Mouse (Mus musculus) midbrain, embryonic 16.5 days (tissue): ENCODE measurements around the gene Armc7. TPM values are rescaled to one million over a fixed set of nuclear protein-coding genes. Genes with fewer than 3 reads are reported as not detected.
"Not testable (repeated sequence)": the region's sequence is repeated elsewhere in the genome, so short reads cannot be mapped to it uniquely, and the experiment has no call there.

Source experiments
- ATAC-seq: fragments of 200-750 bp; cut with Nextera tagmentation; 2 replicates; pipeline ENCODE4 v1.8.0; 2017; ENCODE audit warnings: moderate TSS enrichment
- H3K27ac ChIP-seq: fragments of 300-500 bp; sonication (generic); 2 replicates; pipeline ENCODE4 v1.5.1; 2014; ENCODE audit warnings: mild to moderate bottlenecking, low read length, mixed read lengths
- H3K27me3 ChIP-seq: fragments of 300-500 bp; sonication (generic); 2 replicates; pipeline ENCODE4 v1.6.1; 2014; ENCODE audit warnings: low read depth, low read length, mixed read lengths; ENCODE audit not compliant: control insufficient read depth, insufficient read depth
- H3K36me3 ChIP-seq: fragments of 300-500 bp; sonication (generic); 2 replicates; pipeline ENCODE4 v1.6.1; 2014; ENCODE audit warnings: mild to moderate bottlenecking, low read length, moderate library complexity, mixed read lengths; ENCODE audit not compliant: control insufficient read depth, insufficient read depth
- H3K4me1 ChIP-seq: fragments of 300-500 bp; sonication (generic); 2 replicates; pipeline ENCODE4 v1.6.1; 2014; ENCODE audit warnings: mild to moderate bottlenecking, low read length, mixed read lengths; ENCODE audit not compliant: control insufficient read depth, insufficient read depth
- H3K4me2 ChIP-seq: fragments of 300-500 bp; sonication (generic); 2 replicates; pipeline ENCODE4 v1.6.1; 2014; ENCODE audit warnings: mild to moderate bottlenecking, low read length, mixed read lengths
- H3K4me3 ChIP-seq: fragments of 300-500 bp; sonication (generic); 2 replicates; pipeline ENCODE4 v1.5.1; 2014; ENCODE audit warnings: low read depth, mild to moderate bottlenecking, low read length, moderate library complexity, mixed read lengths
- H3K9ac ChIP-seq: fragments of 300-500 bp; sonication (generic); 2 replicates; pipeline ENCODE4 v1.6.1; 2014; ENCODE audit warnings: low read depth, low read length, mixed read lengths
- H3K9me3 ChIP-seq: fragments of 300-500 bp; sonication (generic); replicated peaks from 2 replicates; pipeline ENCODE4 v1.6.1; 2014; ENCODE audit warnings: mild to moderate bottlenecking, low read length, mixed read lengths; ENCODE audit not compliant: control insufficient read depth, poor library complexity, severe bottlenecking
- WGBS: fragments of 180-500 bp; shearing (Covaris S2); extraction: QIAGEN DNeasy Blood & Tissue Kit; methylation state at CpG from one replicate; pipeline ENCODE4 v1.1.7; 2014; 5-methylcytosine and 5-hydroxymethylcytosine counted together
- polyA plus RNA-seq: library from polyadenylated mRNA; unstranded; fragments of >200 nt; fragmentation: Nextera tagmentation; extraction: Ambion mirVana; gene quantifications from 2 replicates; pipeline ENCODE4 v1.2.1, GENCODE M21; 2015

The Armc7 gene
- polyA plus RNA-seq, 1 experiment from 2014 or later, result 19.6 TPM

DNA sequence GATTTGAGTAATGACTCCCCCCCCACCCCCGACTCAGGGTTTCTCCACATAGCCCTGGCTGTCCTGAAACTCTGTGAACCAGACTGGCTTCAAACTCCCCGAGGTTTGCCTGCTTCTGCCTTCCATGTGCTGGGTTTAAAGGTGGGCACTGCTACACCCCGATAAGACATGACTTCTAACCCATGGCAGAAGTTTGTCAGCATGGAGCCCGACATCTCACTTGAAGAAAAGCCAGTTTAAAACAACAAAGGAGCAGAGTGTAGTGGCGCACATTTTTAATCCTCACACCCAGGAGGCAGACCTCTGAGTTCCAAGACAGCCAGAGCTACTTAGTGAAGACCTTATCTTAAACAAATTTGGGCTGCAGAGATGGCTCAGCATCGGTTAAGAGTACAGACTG lies 16.9 kb downstream of the Armc7 start:
- WGBS, result 33% methylated on average over 6 of the region's 6 CpGs
- Histone ChIP-seq H3K9me3 (no peaks in the 10 kb centered on the region), H3K27ac (no peak overlapping the region), H3K27me3 (no peaks in the 10 kb centered on the region), H3K4me1 (peaks cover 14% of the 10 kb centered on the region), H3K9ac (peak overlapping the region; percentile 75; the same call in 1 of the 2 replicates), H3K4me2 (peak overlapping the region; percentile 62), H3K4me3 (peak overlapping the region; percentile 57), H3K36me3 (peaks cover 4% of the 10 kb centered on the region; the same call in 1 of the 2 replicates)
- no peak for ATAC-seq

- not testable (repeated sequence) for H3K27ac ChIP-seq, ATAC-seq, H3K4me3 ChIP-seq, H3K27me3 ChIP-seq, H3K4me1 ChIP-seq, H3K9me3 ChIP-seq, H3K9ac ChIP-seq, H3K4me2 ChIP-seq
- 90% methylated on average over 9 of the region's 9 CpGs for WGBS
- H3K36me3 ChIP-seq, result peaks cover 32% of the 10 kb centered on the region
Measured at GRCm38 (mm10) chr11:115496559-115496958, 21.1 kb downstream of the Armc7 start.

- Histone ChIP-seq H3K27me3 (no peaks in the 10 kb centered on the region), H3K9me3 (no peaks in the 10 kb centered on the region), H3K4me3 (no peak overlapping the region), H3K27ac (no peak overlapping the region), H3K4me1 (peaks cover 21% of the 10 kb centered on the region), H3K9ac (no peak overlapping the region), H3K36me3 (peaks cover 34% of the 10 kb centered on the region), H3K4me2 (no peak overlapping the region)
- WGBS, result 97% methylated on average over 6 of the region's 6 CpGs
- ATAC-seq, result no peak
Measured at GRCm38 (mm10) chr11:115502636-115503035, 27.2 kb downstream of the Armc7 start.

GRCm38 (mm10) chr11:115506586-115506985 lies 31.1 kb downstream of the Armc7 start:
- Histone ChIP-seq H3K36me3 (peaks cover 7% of the 10 kb centered on the region), H3K9me3 (no peaks in the 10 kb centered on the region), H3K27me3 (no peaks in the 10 kb centered on the region), H3K4me3 (no peak overlapping the region), H3K27ac (no peak overlapping the region), H3K4me1 (peaks cover 52% of the 10 kb centered on the region), H3K9ac (no peak overlapping the region), H3K4me2 (no peak overlapping the region)
- WGBS, result 67% methylated on average over 3 of the region's 3 CpGs
- ATAC-seq, result no peak

GRCm38 (mm10) chr11:115508061-115508460 lies 32.6 kb downstream of the Armc7 start:
- no peak overlapping the region for H3K9ac ChIP-seq
- peaks cover 53% of the 10 kb centered on the region for H3K4me1 ChIP-seq
- 86% methylated on average over 2 of the region's 2 CpGs for WGBS

GRCm38 (mm10) chr11:115509773-115510506 lies 34.5 kb downstream of the Armc7 start:
- Histone ChIP-seq H3K4me2 (peak overlapping the region; percentile 89), H3K9ac (peak overlapping the region; percentile 99), H3K27me3 (no peaks in the 10 kb centered on the region), H3K4me1 (peaks cover 53% of the 10 kb centered on the region), H3K4me3 (peak overlapping the region; percentile 97), H3K9me3 (no peaks in the 10 kb centered on the region), H3K36me3 (no peaks in the 10 kb centered on the region), H3K27ac (no peak overlapping the region)
- ATAC-seq, result no peak
- WGBS, result 24% methylated on average over 6 of the region's 6 CpGs

More at GRCm38 (mm10) chr11:115508061-115508460, 32.6 kb downstream of the Armc7 start:
- no peak overlapping the region for H3K27ac ChIP-seq
- H3K4me2 ChIP-seq, result no peak overlapping the region
- H3K9me3 ChIP-seq, result no peaks in the 10 kb centered on the region
- no peak overlapping the region for H3K4me3 ChIP-seq
- H3K36me3 ChIP-seq, result no peaks in the 10 kb centered on the region
- ATAC-seq, result no peak
- no peaks in the 10 kb centered on the region for H3K27me3 ChIP-seq

DNA sequence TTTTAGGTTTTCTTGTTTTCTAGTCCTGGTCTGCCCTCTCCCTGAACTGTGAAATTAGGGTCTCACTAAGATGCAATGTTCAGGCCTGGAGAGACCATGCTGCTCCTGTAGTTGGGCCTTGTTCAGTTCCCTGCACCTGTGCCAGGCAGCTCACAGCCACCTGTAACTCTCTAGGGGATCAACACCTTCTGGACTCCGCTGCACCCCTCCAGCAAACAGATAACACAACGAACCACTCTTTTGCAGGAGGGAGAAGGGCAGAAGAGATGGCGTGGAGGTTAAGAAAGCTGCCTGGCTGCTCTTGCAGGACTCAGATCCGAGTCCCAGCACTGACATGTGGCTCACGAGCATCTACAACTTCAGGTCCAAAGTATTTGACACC lies 35.0 kb downstream of the Armc7 start:
- no peaks in the 10 kb centered on the region for H3K27me3 ChIP-seq
- H3K9me3 ChIP-seq, result no peaks in the 10 kb centered on the region
- WGBS, result 45% methylated on average over 5 of the region's 5 CpGs
- peaks cover 47% of the 10 kb centered on the region for H3K4me1 ChIP-seq
- no peaks in the 10 kb centered on the region for H3K36me3 ChIP-seq
- H3K4me2 ChIP-seq, result peak overlapping the region; percentile 89
- ATAC-seq, result no peak
- H3K9ac ChIP-seq, result peak overlapping the region; percentile 99
- peak overlapping the region; percentile 10; the same call in 1 of the 2 replicates for H3K27ac ChIP-seq
- peak overlapping the region; percentile 97 for H3K4me3 ChIP-seq

DNA sequence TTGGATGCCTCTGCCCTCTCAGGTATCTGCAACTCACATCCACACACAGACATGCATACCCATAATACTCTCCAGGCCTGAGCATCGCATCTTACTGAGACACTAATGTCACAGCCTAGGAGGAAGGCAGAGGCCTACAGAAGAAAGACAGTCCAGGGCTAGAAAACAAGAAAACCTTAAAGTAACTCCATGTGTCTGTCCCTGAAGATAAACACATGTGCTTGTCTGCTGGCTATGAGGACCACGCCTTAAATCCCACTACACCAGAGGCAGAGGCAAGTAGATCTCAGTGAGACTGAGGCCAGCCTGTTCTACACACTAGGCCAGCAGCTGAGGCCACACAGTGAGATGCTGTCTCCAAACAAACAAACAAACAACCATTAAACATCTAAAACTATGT lies 35.7 kb downstream of the Armc7 start:
- Histone ChIP-seq H3K4me1 (peaks cover 45% of the 10 kb centered on the region), H3K27ac (no peak overlapping the region), H3K27me3 (no peaks in the 10 kb centered on the region), H3K9me3 (no peaks in the 10 kb centered on the region), H3K36me3 (no peaks in the 10 kb centered on the region), H3K4me3 (peak overlapping the region; percentile 97), H3K4me2 (peak overlapping the region; percentile 89), H3K9ac (peak overlapping the region; percentile 99)
- WGBS, result 40% methylated on average over 2 of the region's 2 CpGs
- ATAC-seq, result no peak

- Histone ChIP-seq H3K27me3 (no peaks in the 10 kb centered on the region), H3K27ac (peak overlapping the region; percentile 94), H3K4me1 (peaks cover 38% of the 10 kb centered on the region), H3K9me3 (no peaks in the 10 kb centered on the region), H3K4me3 (peak overlapping the region; percentile 97), H3K36me3 (no peaks in the 10 kb centered on the region), H3K9ac (peak overlapping the region; percentile 99), H3K4me2 (peak overlapping the region; percentile 89)
- ATAC-seq, result no peak
- 16% methylated on average over 3 of the region's 3 CpGs for WGBS
Measured at GRCm38 (mm10) chr11:115512004-115512403, 36.5 kb downstream of the Armc7 start.
